Mouse (Mus musculus) brain, embryonic 14.5 days (tissue): Measurements from ENCODE around the gene Hcn2.

Experiments used
- CTCF ChIP-seq: fragments of 200-500 bp; IDR thresholded peaks from 2 replicates; pipeline ENCODE4 v1.5.1; 2012; ENCODE audit warnings: inconsistent platforms, mild to moderate bottlenecking, moderate library complexity, borderline replicate concordance; ENCODE audit not compliant: insufficient read depth, insufficient read length; ENCODE audit errors: extremely low read depth
- POLR2A ChIP-seq: fragments of 200-500 bp; IDR thresholded peaks from 2 replicates; pipeline ENCODE4 v1.6.1; 2012; ENCODE audit warnings: mild to moderate bottlenecking, inconsistent platforms, borderline replicate concordance; ENCODE audit not compliant: poor library complexity, insufficient read depth, insufficient read length, severe bottlenecking; ENCODE audit errors: extremely low read depth

- no peak for TF ChIP-seq CTCF
- TF ChIP-seq POLR2A = no peak
These were observed 64.2 kb downstream of the Hcn2 start for GRCm38 (mm10) chr10:79780664-79781015.
